Mouse (Mus musculus) hindbrain, embryonic 10.5 days (tissue): Measurements from ENCODE around the gene Miga2. TPM values are rescaled to one million over a fixed set of nuclear protein-coding genes. Genes with fewer than 3 reads are reported as not detected.
A peak's percentile ranks its signal among the peaks of the same experiment; 100 is the strongest.

Experiments
- DNase-seq: peaks from one replicate; pipeline ENCODE4 v3.0.0-alpha.2; 2017; ENCODE audit warnings: low spot score
- H3K27ac ChIP-seq: fragments of 300-500 bp; sonication (generic); 2 replicates; pipeline ENCODE4 v1.5.1; 2016; ENCODE audit warnings: mild to moderate bottlenecking, moderate library complexity
- H3K27me3 ChIP-seq: fragments of 300-500 bp; sonication (generic); 2 replicates; pipeline ENCODE4 v1.6.1; 2016; ENCODE audit warnings: mild to moderate bottlenecking; ENCODE audit not compliant: poor library complexity, insufficient read depth, severe bottlenecking
- H3K36me3 ChIP-seq: fragments of 300-500 bp; sonication (generic); 2 replicates; pipeline ENCODE4 v1.6.1; 2016; ENCODE audit warnings: mild to moderate bottlenecking, moderate library complexity
- H3K4me1 ChIP-seq: fragments of 300-500 bp; sonication (generic); replicated peaks from 2 replicates; pipeline ENCODE4 v1.6.1; 2016; ENCODE audit warnings: mild to moderate bottlenecking
- H3K4me3 ChIP-seq: fragments of 300-500 bp; sonication (generic); 2 replicates; pipeline ENCODE4 v1.5.1; 2016; ENCODE audit warnings: mild to moderate bottlenecking, moderate library complexity
- H3K9me3 ChIP-seq: fragments of 300-500 bp; sonication (generic); 2 replicates; pipeline ENCODE4 v1.6.1; 2016; ENCODE audit warnings: mild to moderate bottlenecking, moderate library complexity
- WGBS: fragments of 180-500 bp; shearing (Covaris S2); methylation state at CpG from one replicate; pipeline ENCODE4 v1.1.7; 2016; 5-methylcytosine and 5-hydroxymethylcytosine counted together
- polyA plus RNA-seq: library from polyadenylated mRNA; unstranded; fragments of >200 nt; fragmentation: Nextera tagmentation; extraction: Ambion mirVana; gene quantifications from 2 replicates; pipeline ENCODE4 v1.2.1, GENCODE M21; 2016

Gene Miga2
- polyA plus RNA-seq, 1 experiment from 2014 or later = 33.6 TPM

GRCm38 (mm10) chr2:30418259-30418658, 54.2 kb downstream of the Miga2 start:
- Histone ChIP-seq H3K36me3 (peaks cover 9% of the 10 kb centered on the region; the same call in 1 of the 2 replicates), H3K27me3 (peaks cover 17% of the 10 kb centered on the region), H3K4me3 (peak overlapping the region; percentile 23), H3K9me3 (no peaks in the 10 kb centered on the region), H3K27ac (no peak overlapping the region), H3K4me1 (peaks cover 59% of the 10 kb centered on the region)
- no peak for DNase-seq
- 76% methylated on average over 6 of the region's 6 CpGs for WGBS

GRCm38 (mm10) chr2:30419112-30419511, 55.1 kb downstream of the Miga2 start:
- DNase-seq = peak; percentile 35
- WGBS = 28% methylated on average over 10 of the region's 10 CpGs
- Histone ChIP-seq H3K4me3 (peak overlapping the region; percentile 18; the same call in 1 of the 2 replicates), H3K9me3 (no peaks in the 10 kb centered on the region), H3K27ac (peak overlapping the region; percentile 74), H3K36me3 (peaks cover 13% of the 10 kb centered on the region), H3K27me3 (peaks cover 9% of the 10 kb centered on the region), H3K4me1 (peaks cover 50% of the 10 kb centered on the region)

GRCm38 (mm10) chr2:30421432-30421831, 57.4 kb downstream of the Miga2 start:
- Histone ChIP-seq H3K36me3 (peaks cover 21% of the 10 kb centered on the region), H3K27ac (no peak overlapping the region), H3K9me3 (no peaks in the 10 kb centered on the region), H3K27me3 (no peaks in the 10 kb centered on the region), H3K4me1 (peaks cover 30% of the 10 kb centered on the region), H3K4me3 (no peak overlapping the region)
- no peak for DNase-seq
- 77% methylated on average over 4 of the region's 4 CpGs for WGBS

- no peak for DNase-seq
- H3K36me3 ChIP-seq = peaks cover 85% of the 10 kb centered on the region
Measured at GRCm38 (mm10) chr2:30429156-30429555, 65.1 kb downstream of the Miga2 start.

More at GRCm38 (mm10) chr2:30429156-30429555, 65.1 kb downstream of the Miga2 start:
- Histone ChIP-seq H3K27me3 (no peaks in the 10 kb centered on the region), H3K4me1 (no peaks in the 10 kb centered on the region), H3K4me3 (no peak overlapping the region), H3K9me3 (no peaks in the 10 kb centered on the region), H3K27ac (no peak overlapping the region)

Other genes starting within 250 kb of the Miga2 start
- gene Zer1, start 239.6 kb upstream of the Miga2 start, polyA plus RNA-seq = 6.5 and 8.7 TPM in 2 replicates
- 6.9 and 10.2 TPM in 2 replicates for gene Tbc1d13, start 230.5 kb upstream of the Miga2 start, polyA plus RNA-seq
- 15.9 and 17.5 TPM in 2 replicates for gene Endog, start 192.7 kb upstream of the Miga2 start, polyA plus RNA-seq
- gene Spout1, start 185.8 kb upstream of the Miga2 start, polyA plus RNA-seq = 79.7 and 87.6 TPM in 2 replicates
- 9.0 and 11.4 TPM in 2 replicates for gene Kyat1, start 158.4 kb upstream of the Miga2 start, polyA plus RNA-seq
- 38.3 and 43.4 TPM in 2 replicates for gene Lrrc8a, start 126.5 kb upstream of the Miga2 start, polyA plus RNA-seq
- gene Gm28035, start 123.7 kb upstream of the Miga2 start, polyA plus RNA-seq = 0.10 TPM in 1 of 2 replicates, not detected in the other
- 3.1 and 5.5 TPM in 2 replicates for gene Phyhd1, start 98.0 kb upstream of the Miga2 start, polyA plus RNA-seq
- not detected in 2 replicates for gene Gm28038, start 83.2 kb upstream of the Miga2 start, polyA plus RNA-seq
- gene Dolk, start 77.9 kb upstream of the Miga2 start, polyA plus RNA-seq = 25.7 and 26.6 TPM in 2 replicates
- gene Nup188, start 77.8 kb upstream of the Miga2 start, polyA plus RNA-seq = 62.2 and 62.6 TPM in 2 replicates
- 80.5 and 89.3 TPM in 2 replicates for gene Sh3glb2, start 4.9 kb upstream of the Miga2 start, polyA plus RNA-seq
- gene Dolpp1, start 28.0 kb downstream of the Miga2 start, polyA plus RNA-seq = 52.9 and 55.6 TPM in 2 replicates
- gene Crat, start 51.6 kb downstream of the Miga2 start, polyA plus RNA-seq = 22.4 and 26.7 TPM in 2 replicates
- gene Ptpa, start 51.8 kb downstream of the Miga2 start, polyA plus RNA-seq = 149 and 151 TPM in 2 replicates
- gene Ier5l, start 110.0 kb downstream of the Miga2 start, polyA plus RNA-seq = 3.1 and 3.3 TPM in 2 replicates
- 0.33 and 0.47 TPM in 2 replicates for gene Cstad, start 230.8 kb downstream of the Miga2 start, polyA plus RNA-seq